Mouse (Mus musculus): ENCODE measurements around the gene Olfr1164. TPM values are rescaled to one million over a fixed set of nuclear protein-coding genes. Genes with fewer than 3 reads are reported as not detected.

Gene Olfr1164
- polyA plus RNA-seq (2014; fragmentation: Nextera tagmentation; extraction: Ambion mirVana), result not detected in 2 replicates

DNA sequence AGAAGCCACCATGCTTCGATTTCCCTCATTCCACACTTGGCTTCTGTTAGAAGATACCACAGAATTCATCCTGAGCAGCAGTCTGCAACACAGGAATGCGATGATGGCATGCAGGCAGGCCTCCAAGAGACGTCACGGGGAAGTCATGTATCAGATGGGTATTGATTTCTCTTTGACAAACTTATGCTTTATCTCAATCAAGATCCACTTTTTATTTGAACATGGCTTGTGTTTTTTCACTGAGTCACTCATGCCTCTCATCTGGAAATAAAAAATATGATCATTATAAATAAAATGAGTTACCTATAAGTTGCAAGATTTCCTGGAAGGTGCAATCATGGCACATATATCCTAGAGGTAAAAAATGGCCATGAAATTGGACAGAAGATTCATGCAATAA, at the start of gene Olfr1164:
TSS of gene Olfr1164 (minus strand) at position 101 of the 400 bp plus-strand sequence.
- Histone ChIP-seq H3K4me2 (no peak within 1 kb of the TSS), H3K9me3 (ENCODE audit: low read depth, low read length) (no peaks in the 10 kb centered on the region), H3K4me1 (ENCODE audit: insufficient read depth) (no peaks in the 10 kb centered on the region), H3K9ac (no peak within 1 kb of the TSS), H3K27ac (ENCODE audit: low read depth) (no peak within 1 kb of the TSS), H3K27me3 (ENCODE audit: insufficient read depth, low read length) (no peaks in the 10 kb centered on the region), H3K4me3 (ENCODE audit: low read depth, low read length) (no peak within 1 kb of the TSS), H3K36me3 (ENCODE audit: insufficient read depth) (no peaks in the 10 kb centered on the region)
- DNase-seq (no peak), ATAC-seq (ENCODE audit: insufficient read depth) (no peak)
- 61% methylated on average over 4 of the region's 4 CpGs for WGBS
- TF ChIP-seq CTCF (IDR thresholded peaks at IDR 0.05; ENCODE audit: low read depth), result no peak

DNA sequence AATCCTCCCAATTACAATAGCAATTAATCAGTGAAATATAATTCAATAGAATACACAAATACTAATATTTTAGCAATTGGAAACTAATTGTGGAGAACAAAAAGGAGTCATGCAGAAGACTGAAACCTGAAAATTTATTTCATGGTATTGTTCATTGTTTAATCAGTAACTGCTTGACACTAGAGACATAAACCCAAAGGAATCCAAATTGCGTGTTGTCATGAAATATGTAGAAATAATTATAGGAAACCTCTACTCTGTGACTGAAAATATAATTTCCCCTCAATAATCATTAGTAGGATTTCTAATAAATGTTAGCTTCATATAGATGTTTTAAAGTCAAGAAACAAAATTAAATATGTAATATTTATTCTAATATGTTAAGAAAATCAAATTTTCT, 34.4 kb upstream of the Olfr1164 start, which contains the start of gene Olfr1166:
TSS of gene Olfr1166 (minus strand) at position 101 of the 400 bp plus-strand sequence.
- no peak within 1 kb of the TSS for H3K4me3 ChIP-seq (ENCODE audit: low read depth, low read length)
- H3K27ac ChIP-seq (ENCODE audit: low read depth), result no peak within 1 kb of the TSS
- no peak within 1 kb of the TSS for H3K4me2 ChIP-seq
- ATAC-seq (ENCODE audit: insufficient read depth), result no peak
- no peaks in the 10 kb centered on the region for H3K4me1 ChIP-seq (ENCODE audit: insufficient read depth)
- no peaks in the 10 kb centered on the region for H3K27me3 ChIP-seq (ENCODE audit: insufficient read depth, low read length)
- DNase-seq, result no peak
- H3K36me3 ChIP-seq (ENCODE audit: insufficient read depth), result no peaks in the 10 kb centered on the region
- no peak within 1 kb of the TSS for H3K9ac ChIP-seq
- TF ChIP-seq CTCF (IDR thresholded peaks at IDR 0.05; ENCODE audit: low read depth), result no peak
- 92% methylated on average over 1 of the region's 1 CpGs for WGBS
- no peaks in the 10 kb centered on the region for H3K9me3 ChIP-seq (ENCODE audit: low read depth, low read length)

DNA sequence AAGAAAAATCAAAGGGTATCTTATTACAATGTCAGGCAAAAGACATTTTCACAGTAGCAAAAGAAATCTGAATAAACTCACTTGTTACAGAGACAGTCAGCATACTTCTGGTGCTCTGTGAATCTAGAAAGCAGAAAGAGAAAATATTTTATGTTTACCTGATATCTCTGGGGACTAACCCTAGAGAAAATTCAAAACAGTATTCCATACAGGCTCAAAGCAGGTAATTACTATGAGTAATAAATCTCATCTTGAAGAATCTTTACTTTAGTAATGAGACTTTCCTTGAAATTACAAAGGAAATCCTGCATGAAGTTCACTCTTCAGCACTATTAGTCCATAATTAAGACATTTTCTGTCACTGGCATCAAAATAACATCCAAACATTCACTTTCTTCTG, 22.0 kb downstream of the Olfr1164 start, which contains the start of gene Olfr1163:
TSS of gene Olfr1163 (minus strand) at position 101 of the 400 bp plus-strand sequence.
- Histone ChIP-seq H3K9ac (no peak within 1 kb of the TSS), H3K4me2 (no peak within 1 kb of the TSS), H3K4me3 (ENCODE audit: low read depth, low read length) (no peak within 1 kb of the TSS), H3K4me1 (ENCODE audit: insufficient read depth) (no peaks in the 10 kb centered on the region), H3K36me3 (ENCODE audit: insufficient read depth) (no peaks in the 10 kb centered on the region), H3K9me3 (ENCODE audit: low read depth, low read length) (no peaks in the 10 kb centered on the region), H3K27ac (ENCODE audit: low read depth) (no peak within 1 kb of the TSS), H3K27me3 (ENCODE audit: insufficient read depth, low read length) (no peaks in the 10 kb centered on the region)
- DNase-seq (no peak), ATAC-seq (ENCODE audit: insufficient read depth) (no peak)
- no peak for TF ChIP-seq CTCF (IDR thresholded peaks at IDR 0.05; ENCODE audit: low read depth)

DNA sequence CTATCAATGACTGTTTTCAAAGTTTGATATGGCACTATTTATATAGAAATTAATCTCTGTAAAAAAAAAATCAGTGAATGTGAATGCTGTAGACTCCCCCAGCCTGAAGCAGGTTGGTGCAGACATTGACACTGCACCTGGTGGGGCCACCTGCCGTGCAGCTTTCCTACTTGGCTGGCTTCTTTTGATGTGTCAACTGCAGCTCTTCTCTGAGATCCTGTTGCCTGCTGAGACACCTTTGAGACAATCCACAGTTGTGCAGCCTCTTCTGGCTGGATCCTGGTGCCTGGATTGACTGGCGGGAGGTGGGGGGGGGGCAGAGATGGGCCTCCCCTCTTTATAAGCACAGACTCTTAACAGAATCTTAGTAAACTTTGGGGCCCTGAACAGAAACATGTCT, 30.2 kb downstream of the Olfr1164 start:
- no peak for TF ChIP-seq CTCF (IDR thresholded peaks at IDR 0.05; ENCODE audit: low read depth)
- no peaks in the 10 kb centered on the region for H3K9me3 ChIP-seq (ENCODE audit: low read depth, low read length)
- no peaks in the 10 kb centered on the region for H3K36me3 ChIP-seq (ENCODE audit: insufficient read depth)
- H3K9ac ChIP-seq, result no peak overlapping the region
- no peak overlapping the region for H3K27ac ChIP-seq (ENCODE audit: low read depth)
- ATAC-seq (ENCODE audit: insufficient read depth), result no peak
- DNase-seq, result no peak
- no peak overlapping the region for H3K4me3 ChIP-seq (ENCODE audit: low read depth, low read length)
- H3K4me1 ChIP-seq (ENCODE audit: insufficient read depth), result no peaks in the 10 kb centered on the region
- no peak overlapping the region for H3K4me2 ChIP-seq
- 75% methylated on average over 2 of the region's 2 CpGs for WGBS
- H3K27me3 ChIP-seq (ENCODE audit: insufficient read depth, low read length), result no peaks in the 10 kb centered on the region

DNA sequence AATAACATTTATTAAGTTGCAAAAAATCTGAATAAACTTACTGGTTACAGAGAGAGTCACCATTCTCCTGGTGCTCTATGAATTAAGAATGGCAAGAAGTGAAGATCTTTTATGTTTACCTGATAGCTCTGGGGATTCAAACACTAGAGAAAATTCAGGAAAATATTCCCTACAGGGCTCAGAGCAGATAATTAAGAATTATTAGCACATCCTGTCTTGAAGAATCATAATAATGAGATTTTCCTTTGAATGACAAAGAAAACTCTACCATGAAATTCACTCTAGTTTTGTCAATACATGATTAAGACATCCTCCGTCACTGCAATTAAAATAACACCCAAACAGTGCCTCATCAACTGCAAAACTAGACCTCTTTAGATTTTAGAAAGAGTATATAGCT, 42.7 kb downstream of the Olfr1164 start, which contains the start of gene Olfr1162:
TSS of gene Olfr1162 (minus strand) at position 101 of the 400 bp plus-strand sequence.
- 84% methylated on average over 1 of the region's 1 CpGs for WGBS
- no peaks in the 10 kb centered on the region for H3K36me3 ChIP-seq (ENCODE audit: insufficient read depth)
- ATAC-seq (ENCODE audit: insufficient read depth), result no peak

More for the DNA sequence above, 42.7 kb downstream of the Olfr1164 start, which contains the start of gene Olfr1162:
- no peak for TF ChIP-seq CTCF (IDR thresholded peaks at IDR 0.05; ENCODE audit: low read depth)
- Histone ChIP-seq H3K4me1 (ENCODE audit: insufficient read depth) (no peaks in the 10 kb centered on the region), H3K4me3 (ENCODE audit: low read depth, low read length) (no peak within 1 kb of the TSS), H3K27me3 (ENCODE audit: insufficient read depth, low read length) (no peaks in the 10 kb centered on the region), H3K9ac (no peak within 1 kb of the TSS), H3K9me3 (ENCODE audit: low read depth, low read length) (no peaks in the 10 kb centered on the region), H3K27ac (ENCODE audit: low read depth) (no peak within 1 kb of the TSS), H3K4me2 (no peak within 1 kb of the TSS)
- DNase-seq, result no peak

Other genes with a start within 250 kb of the Olfr1164 start
- not detected in 2 replicates for gene Olfr1150-ps1, start 250.0 kb downstream of the Olfr1164 start, polyA plus RNA-seq (2014; fragmentation: Nextera tagmentation; extraction: Ambion mirVana)
- gene Olfr1151, start 238.1 kb downstream of the Olfr1164 start, polyA plus RNA-seq (2014; fragmentation: Nextera tagmentation; extraction: Ambion mirVana), result not detected in 2 replicates
- gene Olfr1152, start 227.5 kb downstream of the Olfr1164 start, polyA plus RNA-seq (2014; fragmentation: Nextera tagmentation; extraction: Ambion mirVana), result not detected in 2 replicates
- gene Olfr1153, start 199.0 kb downstream of the Olfr1164 start, polyA plus RNA-seq (2014; fragmentation: Nextera tagmentation; extraction: Ambion mirVana), result not detected in 2 replicates
- gene Olfr1154, start 188.8 kb downstream of the Olfr1164 start, polyA plus RNA-seq (2014; fragmentation: Nextera tagmentation; extraction: Ambion mirVana), result not detected in 2 replicates
- not detected in 2 replicates for gene Olfr1155, start 148.8 kb downstream of the Olfr1164 start, polyA plus RNA-seq (2014; fragmentation: Nextera tagmentation; extraction: Ambion mirVana)
- not detected in 2 replicates for gene Olfr1156, start 140.9 kb downstream of the Olfr1164 start, polyA plus RNA-seq (2014; fragmentation: Nextera tagmentation; extraction: Ambion mirVana)
- not detected in 2 replicates for gene Olfr1157, start 125.7 kb downstream of the Olfr1164 start, polyA plus RNA-seq (2014; fragmentation: Nextera tagmentation; extraction: Ambion mirVana)
- gene Olfr74, start 119.3 kb downstream of the Olfr1164 start, polyA plus RNA-seq (2014; fragmentation: Nextera tagmentation; extraction: Ambion mirVana), result not detected in 2 replicates
- not detected in 2 replicates for gene Olfr1158, start 103.9 kb downstream of the Olfr1164 start, polyA plus RNA-seq (2014; fragmentation: Nextera tagmentation; extraction: Ambion mirVana)
- not detected in 2 replicates for gene Olfr1160, start 85.7 kb downstream of the Olfr1164 start, polyA plus RNA-seq (2014; fragmentation: Nextera tagmentation; extraction: Ambion mirVana)
- gene Olfr1161, start 71.2 kb downstream of the Olfr1164 start, polyA plus RNA-seq (2014; fragmentation: Nextera tagmentation; extraction: Ambion mirVana), result not detected in 2 replicates
- gene Olfr73, start 56.3 kb downstream of the Olfr1164 start, polyA plus RNA-seq (2014; fragmentation: Nextera tagmentation; extraction: Ambion mirVana), result not detected in 2 replicates
- gene Olfr1162, start 42.8 kb downstream of the Olfr1164 start, polyA plus RNA-seq (2014; fragmentation: Nextera tagmentation; extraction: Ambion mirVana), result not detected in 2 replicates
- not detected in 2 replicates for gene Olfr1163, start 22.1 kb downstream of the Olfr1164 start, polyA plus RNA-seq (2014; fragmentation: Nextera tagmentation; extraction: Ambion mirVana)
- gene Olfr1166, start 34.3 kb upstream of the Olfr1164 start, polyA plus RNA-seq (2014; fragmentation: Nextera tagmentation; extraction: Ambion mirVana), result not detected in 2 replicates
- not detected in 2 replicates for gene Olfr1167, start 61.2 kb upstream of the Olfr1164 start, polyA plus RNA-seq (2014; fragmentation: Nextera tagmentation; extraction: Ambion mirVana)
- not detected in 2 replicates for gene Olfr1168, start 87.9 kb upstream of the Olfr1164 start, polyA plus RNA-seq (2014; fragmentation: Nextera tagmentation; extraction: Ambion mirVana)
- not detected in 2 replicates for gene Olfr1170, start 134.4 kb upstream of the Olfr1164 start, polyA plus RNA-seq (2014; fragmentation: Nextera tagmentation; extraction: Ambion mirVana)
- gene Olfr1173, start 185.9 kb upstream of the Olfr1164 start, polyA plus RNA-seq (2014; fragmentation: Nextera tagmentation; extraction: Ambion mirVana), result 0.03 TPM in 1 of 2 replicates, not detected in the other
- gene Olfr1174-ps, start 221.2 kb upstream of the Olfr1164 start, polyA plus RNA-seq (2014; fragmentation: Nextera tagmentation; extraction: Ambion mirVana), result not detected in 2 replicates
- gene Olfr1175-ps, start 233.2 kb upstream of the Olfr1164 start, polyA plus RNA-seq (2014; fragmentation: Nextera tagmentation; extraction: Ambion mirVana), result not detected in 2 replicates
- gene Olfr1176, start 242.8 kb upstream of the Olfr1164 start, polyA plus RNA-seq (2014; fragmentation: Nextera tagmentation; extraction: Ambion mirVana), result not detected in 2 replicates

All from lung, embryonic 14.5 days (tissue).